Mouse (Mus musculus): ENCODE data around the gene Gtpbp4. TPM values are rescaled to one million over a fixed set of nuclear protein-coding genes. Genes with fewer than 3 reads are reported as not detected.

Gtpbp4 gene
- 22.9 TPM for polyA plus RNA-seq (2014; fragmentation: Illumina TruSeq; extraction: RNeasy Lipid Tissue Mini Kit (QIAGEN cat#74804); ENCODE audit: insufficient read depth, low read depth, low replicate concordance)

GRCm38 (mm10) chr13:8995990-8996786, at the start of gene Gtpbp4:
Gene Gtpbp4 (minus strand): TSS chr13:8996083.

GRCm38 (mm10) chr13:8952563-8952962, 43.3 kb downstream of the Gtpbp4 start, which contains the start of gene Idi2:
Gene Idi2 (plus strand): TSS chr13:8952863.

GRCm38 (mm10) chr13:8948131-8948530, 47.8 kb downstream of the Gtpbp4 start, which contains the start of gene Gm9745:
Gene Gm9745 (minus strand): TSS chr13:8948231.

Other genes with a start within 250 kb of the Gtpbp4 start
- 11.5 TPM for gene Wdr37, start 124.2 kb downstream of the Gtpbp4 start, polyA plus RNA-seq (2014; fragmentation: Illumina TruSeq; extraction: RNeasy Lipid Tissue Mini Kit (QIAGEN cat#74804); ENCODE audit: insufficient read depth, low read depth, low replicate concordance)
- gene Idi1, start 110.6 kb downstream of the Gtpbp4 start, polyA plus RNA-seq (2014; fragmentation: Illumina TruSeq; extraction: RNeasy Lipid Tissue Mini Kit (QIAGEN cat#74804); ENCODE audit: insufficient read depth, low read depth, low replicate concordance): 58.0 TPM
- gene Gm9745, start 47.9 kb downstream of the Gtpbp4 start, polyA plus RNA-seq (2014; fragmentation: Illumina TruSeq; extraction: RNeasy Lipid Tissue Mini Kit (QIAGEN cat#74804); ENCODE audit: insufficient read depth, low read depth, low replicate concordance): not detected
- gene Idi2, start 43.2 kb downstream of the Gtpbp4 start, polyA plus RNA-seq (2014; fragmentation: Illumina TruSeq; extraction: RNeasy Lipid Tissue Mini Kit (QIAGEN cat#74804); ENCODE audit: insufficient read depth, low read depth, low replicate concordance): not detected
- gene Larp4b, start 97.8 kb upstream of the Gtpbp4 start, polyA plus RNA-seq (2014; fragmentation: Illumina TruSeq; extraction: RNeasy Lipid Tissue Mini Kit (QIAGEN cat#74804); ENCODE audit: insufficient read depth, low read depth, low replicate concordance): 18.3 TPM